Mouse (Mus musculus): ENCODE measurements at regions not wholly inside any gene's neighbourhood (a gene's known extent, or its start where the extent isn't known, plus 50 kb on each side); places are given as distances from the start of the nearest gene placed in this dataset.

DNA sequence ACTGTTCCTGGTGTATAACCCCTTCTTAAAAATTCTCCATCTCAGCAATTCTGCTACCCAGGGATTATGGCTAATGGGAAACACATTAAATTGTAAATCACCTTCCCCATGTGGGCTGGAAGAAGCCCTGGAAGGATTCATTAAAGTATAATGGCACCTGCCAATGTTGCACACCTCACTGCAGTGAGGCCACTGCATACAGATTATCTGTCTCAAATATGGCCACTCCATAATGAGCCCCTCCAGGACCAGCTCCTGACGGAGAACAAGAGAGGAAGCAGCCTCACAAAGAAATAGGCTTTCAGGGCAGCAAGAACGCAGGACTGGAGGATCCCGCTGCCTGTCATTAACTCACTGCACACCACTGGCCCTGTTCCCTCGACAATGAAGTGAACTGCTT lies 115.2 kb upstream of the Alk start:
- 74% methylated on average over 4 of the region's 4 CpGs for WGBS
- H3K27ac ChIP-seq (ENCODE audit: control insufficient read depth, insufficient read depth, low read depth, low read length, poor library complexity): no peak overlapping the region
- TF ChIP-seq CTCF (IDR thresholded peaks at IDR 0.05; ENCODE audit: control insufficient read depth, insufficient read depth, low read length) (no peak), POLR2A (IDR thresholded peaks at IDR 0.05; ENCODE audit: borderline replicate concordance, control insufficient read depth, low read depth, low read length) (no peak)
- H3K4me3 ChIP-seq (replicated peaks; ENCODE audit: control insufficient read depth, low read depth, low read length): no peak overlapping the region
- no peaks in the 10 kb centered on the region; the same call in 1 of the 2 replicates for H3K4me1 ChIP-seq (ENCODE audit: control insufficient read depth, insufficient read depth, low read length)

DNA sequence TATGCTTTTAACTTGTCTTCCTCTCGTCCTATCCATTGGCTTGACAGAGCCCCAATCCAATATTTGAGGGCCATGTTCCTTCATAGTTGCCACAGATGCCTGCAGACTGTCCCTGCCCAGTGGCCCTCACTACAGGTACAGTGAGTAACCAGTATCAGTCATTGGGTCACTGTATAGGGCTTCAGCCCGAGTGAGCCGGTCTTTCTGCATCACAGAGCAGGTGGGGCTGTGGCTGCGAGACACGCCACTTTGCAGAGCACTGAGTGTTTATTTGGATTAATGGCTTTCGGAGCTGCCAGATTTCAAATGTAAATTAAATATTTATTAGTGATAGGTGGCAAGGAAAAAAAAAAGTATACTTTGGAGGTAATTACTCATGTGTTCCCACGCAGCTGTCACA lies 87.2 kb upstream of the Alk start:
- no peak for TF ChIP-seq POLR2A (IDR thresholded peaks at IDR 0.05; ENCODE audit: borderline replicate concordance, control insufficient read depth, low read depth, low read length)
- WGBS: 82% methylated on average over 7 of the region's 7 CpGs
- Histone ChIP-seq H3K4me3 (replicated peaks; ENCODE audit: control insufficient read depth, low read depth, low read length) (no peak overlapping the region), H3K27ac (ENCODE audit: control insufficient read depth, insufficient read depth, low read depth, low read length, poor library complexity) (no peak overlapping the region), H3K4me1 (ENCODE audit: control insufficient read depth, insufficient read depth, low read length) (no peaks in the 10 kb centered on the region)

DNA sequence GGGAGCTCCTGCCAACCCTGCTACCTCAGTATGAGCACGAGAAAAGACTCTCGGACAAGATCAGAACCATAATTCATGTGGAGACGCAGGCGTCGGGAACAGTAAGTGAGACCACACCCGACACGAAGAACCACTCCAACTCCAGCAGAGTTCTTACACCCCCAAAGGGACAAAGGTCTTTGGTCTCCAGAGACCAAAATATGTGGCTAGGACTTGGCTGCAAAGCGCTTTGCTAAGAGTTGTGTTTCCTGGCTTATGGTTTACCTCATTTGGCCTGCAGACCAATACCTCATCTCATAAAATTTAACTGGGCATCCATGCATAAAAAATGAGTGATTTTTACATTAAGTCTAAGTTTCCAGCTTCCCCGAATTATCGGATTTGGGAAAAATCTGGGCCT lies 85.2 kb upstream of the Alk start:
- TF ChIP-seq POLR2A (IDR thresholded peaks at IDR 0.05; ENCODE audit: borderline replicate concordance, control insufficient read depth, low read depth, low read length) (no peak), CTCF (IDR thresholded peaks at IDR 0.05; ENCODE audit: control insufficient read depth, insufficient read depth, low read length) (no peak)
- Histone ChIP-seq H3K27ac (ENCODE audit: control insufficient read depth, insufficient read depth, low read depth, low read length, poor library complexity) (no peak overlapping the region), H3K4me1 (ENCODE audit: control insufficient read depth, insufficient read depth, low read length) (no peaks in the 10 kb centered on the region), H3K4me3 (replicated peaks; ENCODE audit: control insufficient read depth, low read depth, low read length) (no peak overlapping the region)
- WGBS: 83% methylated on average over 10 of the region's 10 CpGs

DNA sequence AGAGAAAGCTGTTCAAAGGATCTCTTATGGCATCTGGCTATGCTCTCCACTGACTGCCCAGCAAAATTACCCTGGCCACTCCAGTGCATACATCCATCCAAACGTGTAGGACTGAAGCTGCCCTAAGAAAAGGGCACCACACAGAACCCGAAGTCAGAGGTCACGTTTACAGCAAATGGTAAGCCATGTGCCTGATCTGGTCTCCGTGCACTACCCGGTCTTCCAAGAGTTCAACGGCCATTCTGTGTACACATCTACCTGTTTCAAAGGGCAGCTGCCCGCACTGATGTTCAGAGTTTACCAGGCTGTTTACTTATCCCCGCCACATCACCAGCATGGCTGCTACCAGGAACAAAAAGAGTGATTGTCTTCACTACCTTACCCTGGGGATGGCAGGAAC lies 84.4 kb upstream of the Alk start:
- H3K4me3 ChIP-seq (replicated peaks; ENCODE audit: control insufficient read depth, low read depth, low read length): no peak overlapping the region
- H3K27ac ChIP-seq (ENCODE audit: control insufficient read depth, insufficient read depth, low read depth, low read length, poor library complexity): no peak overlapping the region
- TF ChIP-seq CTCF (IDR thresholded peaks at IDR 0.05; ENCODE audit: control insufficient read depth, insufficient read depth, low read length) (no peak), POLR2A (IDR thresholded peaks at IDR 0.05; ENCODE audit: borderline replicate concordance, control insufficient read depth, low read depth, low read length) (no peak)
- 82% methylated on average over 8 of the region's 8 CpGs for WGBS
- no peaks in the 10 kb centered on the region for H3K4me1 ChIP-seq (ENCODE audit: control insufficient read depth, insufficient read depth, low read length)

DNA sequence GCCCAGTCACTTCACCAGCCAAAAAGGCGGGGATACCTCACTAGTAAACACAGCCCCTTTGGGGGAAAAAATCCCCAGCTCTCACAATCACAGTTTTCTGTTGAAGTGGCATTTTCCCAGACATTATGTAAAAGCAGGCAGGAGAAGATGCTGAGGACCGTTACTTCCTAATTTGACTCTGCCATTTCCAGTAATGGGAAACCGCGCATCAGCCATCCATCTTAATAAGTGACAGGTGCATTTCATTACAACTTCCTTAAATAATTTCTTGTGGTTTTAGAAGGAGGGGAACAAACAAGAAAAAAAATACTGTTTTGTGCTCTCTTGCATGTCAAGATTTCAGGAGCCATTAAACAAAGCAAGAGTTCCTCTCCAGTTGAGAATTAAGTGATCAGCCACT lies 70.2 kb upstream of the Alk start:
- no peak overlapping the region for H3K27ac ChIP-seq (ENCODE audit: control insufficient read depth, insufficient read depth, low read depth, low read length, poor library complexity)

DNA sequence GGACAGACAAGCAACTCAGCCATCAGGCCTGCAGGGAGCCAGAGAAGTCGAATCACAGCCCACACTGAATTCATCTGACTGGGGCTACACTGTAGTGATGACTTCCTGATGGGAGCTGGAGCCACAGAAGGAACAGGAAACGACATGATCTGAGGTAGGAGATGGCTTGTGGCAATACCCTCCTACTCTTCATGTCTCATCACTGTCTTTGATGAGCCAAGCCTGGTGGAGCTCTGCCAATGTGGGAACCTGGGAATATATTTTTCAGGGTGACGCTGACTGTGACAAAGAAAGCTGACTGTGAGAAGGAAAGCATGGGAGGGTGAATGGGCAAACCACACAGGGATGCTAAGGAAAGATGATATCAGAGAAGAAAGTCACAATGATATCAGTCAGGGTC lies 67.6 kb upstream of the Alk start:
- TF ChIP-seq POLR2A (IDR thresholded peaks at IDR 0.05; ENCODE audit: borderline replicate concordance, control insufficient read depth, low read depth, low read length) (no peak), CTCF (IDR thresholded peaks at IDR 0.05; ENCODE audit: control insufficient read depth, insufficient read depth, low read length) (no peak)
- Histone ChIP-seq H3K27ac (ENCODE audit: control insufficient read depth, insufficient read depth, low read depth, low read length, poor library complexity) (no peak overlapping the region), H3K4me3 (replicated peaks; ENCODE audit: control insufficient read depth, low read depth, low read length) (no peak overlapping the region), H3K4me1 (ENCODE audit: control insufficient read depth, insufficient read depth, low read length) (no peaks in the 10 kb centered on the region)
- WGBS: 39% methylated on average over 3 of the region's 3 CpGs

More for the DNA sequence above, 70.2 kb upstream of the Alk start:
- no peak overlapping the region for H3K4me3 ChIP-seq (replicated peaks; ENCODE audit: control insufficient read depth, low read depth, low read length)
- 16% methylated on average over 4 of the region's 4 CpGs for WGBS
- no peak for TF ChIP-seq CTCF (IDR thresholded peaks at IDR 0.05; ENCODE audit: control insufficient read depth, insufficient read depth, low read length)
- no peak for TF ChIP-seq POLR2A (IDR thresholded peaks at IDR 0.05; ENCODE audit: borderline replicate concordance, control insufficient read depth, low read depth, low read length)
- no peaks in the 10 kb centered on the region for H3K4me1 ChIP-seq (ENCODE audit: control insufficient read depth, insufficient read depth, low read length)

DNA sequence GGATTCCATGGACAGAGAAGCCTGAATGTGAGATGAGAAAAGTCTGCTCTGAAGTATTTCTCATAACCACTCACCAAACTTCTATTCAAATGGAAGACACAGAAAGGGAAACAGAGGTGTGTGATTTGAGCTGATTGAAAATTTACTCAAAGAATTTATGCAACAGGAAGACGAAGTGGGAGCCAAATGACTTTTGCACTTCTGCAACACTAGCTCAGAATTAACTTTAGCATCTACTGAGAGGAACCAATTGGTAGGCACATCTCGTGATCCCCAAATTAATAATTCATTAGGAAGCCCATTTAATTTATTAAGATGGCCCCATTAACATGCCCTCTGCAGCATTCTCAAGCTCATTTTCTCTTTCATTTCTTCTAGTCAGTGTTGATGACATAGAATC lies 62.5 kb upstream of the Alk start:
- no peak overlapping the region for H3K4me3 ChIP-seq (replicated peaks; ENCODE audit: control insufficient read depth, low read depth, low read length)
- no peaks in the 10 kb centered on the region for H3K4me1 ChIP-seq (ENCODE audit: control insufficient read depth, insufficient read depth, low read length)
- TF ChIP-seq CTCF (IDR thresholded peaks at IDR 0.05; ENCODE audit: control insufficient read depth, insufficient read depth, low read length) (no peak), POLR2A (IDR thresholded peaks at IDR 0.05; ENCODE audit: borderline replicate concordance, control insufficient read depth, low read depth, low read length) (no peak)
- 55% methylated on average over 2 of the region's 2 CpGs for WGBS
- no peak overlapping the region for H3K27ac ChIP-seq (ENCODE audit: control insufficient read depth, insufficient read depth, low read depth, low read length, poor library complexity)

DNA sequence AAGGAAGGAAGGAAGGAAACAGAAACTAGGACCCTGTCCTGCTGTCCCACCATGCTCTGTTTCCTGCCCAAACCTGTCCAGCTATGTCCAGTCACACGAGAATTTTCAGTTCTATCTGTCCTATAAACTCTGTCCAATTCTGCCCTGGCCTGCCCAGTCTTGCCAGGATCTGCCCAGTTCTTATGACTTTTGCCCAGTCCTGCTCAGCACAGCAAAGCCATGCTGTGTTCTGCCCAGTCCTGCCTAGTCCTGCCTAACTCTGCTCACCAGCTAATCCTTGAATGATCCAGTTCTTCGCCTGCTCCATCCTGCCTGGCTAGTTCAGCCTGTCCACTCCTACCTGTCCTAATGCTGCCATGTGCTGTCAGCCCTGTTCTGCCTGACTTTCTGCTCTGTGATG lies 57.3 kb upstream of the Alk start:
- Histone ChIP-seq H3K4me1 (ENCODE audit: control insufficient read depth, insufficient read depth, low read length) (no peaks in the 10 kb centered on the region), H3K4me3 (replicated peaks; ENCODE audit: control insufficient read depth, low read depth, low read length) (no peak overlapping the region), H3K27ac (ENCODE audit: control insufficient read depth, insufficient read depth, low read depth, low read length, poor library complexity) (no peak overlapping the region)
- WGBS: 63% methylated on average over 2 of the region's 2 CpGs
- no peak for TF ChIP-seq CTCF (IDR thresholded peaks at IDR 0.05; ENCODE audit: control insufficient read depth, insufficient read depth, low read length)
- TF ChIP-seq POLR2A (IDR thresholded peaks at IDR 0.05; ENCODE audit: borderline replicate concordance, control insufficient read depth, low read depth, low read length): no peak

DNA sequence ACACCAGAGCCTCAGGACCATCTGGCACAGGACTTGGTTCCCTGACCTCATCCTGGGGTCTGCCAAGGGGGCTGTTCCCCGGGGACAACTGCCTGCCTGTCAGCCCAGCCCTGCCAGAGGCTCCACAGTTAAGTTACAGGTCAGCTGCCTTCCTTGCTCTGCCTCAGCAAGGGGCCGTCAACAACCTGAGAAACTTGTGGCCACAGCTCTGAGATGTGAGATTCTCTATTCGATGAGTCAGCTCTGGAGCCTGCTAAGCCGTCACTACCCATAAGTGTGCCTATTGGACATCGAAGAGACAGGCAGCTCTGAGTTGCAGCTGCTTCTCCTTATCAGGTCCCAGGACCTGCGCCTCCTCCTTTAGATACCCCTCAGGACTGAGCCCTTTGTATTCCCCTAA lies 54.3 kb upstream of the Alk start:
- TF ChIP-seq POLR2A (IDR thresholded peaks at IDR 0.05; ENCODE audit: borderline replicate concordance, control insufficient read depth, low read depth, low read length): no peak
- TF ChIP-seq CTCF (IDR thresholded peaks at IDR 0.05; ENCODE audit: control insufficient read depth, insufficient read depth, low read length): no peak
- WGBS: 46% methylated on average over 6 of the region's 6 CpGs

More for the DNA sequence above, 54.3 kb upstream of the Alk start:
- no peaks in the 10 kb centered on the region for H3K4me1 ChIP-seq (ENCODE audit: control insufficient read depth, insufficient read depth, low read length)
- no peak overlapping the region for H3K4me3 ChIP-seq (replicated peaks; ENCODE audit: control insufficient read depth, low read depth, low read length)
- no peak overlapping the region for H3K27ac ChIP-seq (ENCODE audit: control insufficient read depth, insufficient read depth, low read depth, low read length, poor library complexity)

Measured in bone marrow, adult 2 months (tissue).